Mouse (Mus musculus): ENCODE measurements around the gene Plekhb2. TPM values are rescaled to one million over a fixed set of nuclear protein-coding genes. Genes with fewer than 3 reads are reported as not detected.

Plekhb2 gene
- polyA plus RNA-seq, 2 experiments, result 4.0 to 8.0 TPM

DNA sequence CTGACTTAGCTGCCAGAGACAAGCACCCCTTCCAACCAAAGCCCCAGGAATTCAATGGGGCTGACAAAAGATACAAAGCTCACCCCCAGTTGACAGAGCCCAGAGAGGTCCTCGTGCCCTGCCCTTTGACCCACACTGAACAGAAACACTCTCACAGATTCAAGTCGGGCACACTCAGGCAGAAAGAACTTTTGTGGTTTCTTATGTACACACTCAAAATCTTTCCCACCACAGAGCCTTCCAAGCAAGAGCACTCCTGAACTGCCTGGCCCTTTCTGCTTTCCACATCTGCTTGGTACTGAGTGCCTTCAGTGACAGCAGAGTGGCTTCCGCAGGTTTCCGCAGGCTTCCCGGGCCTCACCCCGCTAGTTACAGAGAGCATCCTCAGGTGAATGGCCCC, 33.9 kb upstream of the Plekhb2 start:
- ATAC-seq (ENCODE audit: insufficient read depth) (no peak), DNase-seq (ENCODE audit: low read depth in 3 of 3, low spot score in 3 of 3) (no peak)
- Histone ChIP-seq H3K4me3 (ENCODE audit: insufficient read depth in 1 of 2, low read depth in 2 of 2, low read length in 2 of 2) (no peak overlapping the region), H3K9ac (replicated peaks) (no peak overlapping the region), H3K4me2 (ENCODE audit: low read depth) (no peak overlapping the region), H3K9me3 (ENCODE audit: control insufficient read depth, low read length) (no peaks in the 10 kb centered on the region), H3K27me3 (ENCODE audit: control insufficient read depth, insufficient read depth, low read length) (no peaks in the 10 kb centered on the region), H3K36me3 (replicated peaks; ENCODE audit: control insufficient read depth, insufficient read depth, low read depth) (peaks cover 32% of the 10 kb centered on the region), H3K4me1 (replicated peaks; ENCODE audit: control insufficient read depth in 2 of 2, insufficient read depth in 2 of 2, low read length in 1 of 2) (no peaks in the 10 kb centered on the region), H3K27ac (no peak overlapping the region)
- 86% methylated on average over 6 of the region's 6 CpGs for WGBS (ENCODE audit: insufficient replicate concordance)
- TF ChIP-seq EP300 (IDR thresholded peaks at IDR 0.05; ENCODE audit: low read depth) (no peak), CTCF (IDR thresholded peaks at IDR 0.05; ENCODE audit: low read depth) (no peak)

GRCm38 (mm10) chr1:34819225-34819910, 30.4 kb upstream of the Plekhb2 start:
- Histone ChIP-seq H3K9ac (replicated peaks) (no peak overlapping the region), H3K27ac (no peak overlapping the region), H3K4me1 (replicated peaks; ENCODE audit: control insufficient read depth in 2 of 2, insufficient read depth in 2 of 2, low read length in 1 of 2) (no peaks in the 10 kb centered on the region; a peak in 1 of 4 replicates), H3K4me3 (ENCODE audit: insufficient read depth in 1 of 2, low read depth in 2 of 2, low read length in 2 of 2) (no peak overlapping the region), H3K4me2 (ENCODE audit: low read depth) (no peak overlapping the region), H3K36me3 (replicated peaks; ENCODE audit: control insufficient read depth, insufficient read depth, low read depth) (peaks cover 34% of the 10 kb centered on the region), H3K27me3 (ENCODE audit: control insufficient read depth, insufficient read depth, low read length) (no peaks in the 10 kb centered on the region), H3K9me3 (ENCODE audit: control insufficient read depth, low read length) (no peaks in the 10 kb centered on the region)
- DNase-seq (ENCODE audit: low read depth in 3 of 3, low spot score in 3 of 3) (no peak), ATAC-seq (ENCODE audit: insufficient read depth) (no peak)
- WGBS (ENCODE audit: insufficient replicate concordance), result 82% methylated on average over 6 of the region's 6 CpGs
- no peak for TF ChIP-seq CTCF (IDR thresholded peaks at IDR 0.05; ENCODE audit: low read depth)

GRCm38 (mm10) chr1:34821411-34821810, 28.4 kb upstream of the Plekhb2 start:
- Histone ChIP-seq H3K36me3 (replicated peaks; ENCODE audit: control insufficient read depth, insufficient read depth, low read depth) (peaks cover 26% of the 10 kb centered on the region), H3K4me1 (replicated peaks; ENCODE audit: control insufficient read depth in 2 of 2, insufficient read depth in 2 of 2, low read length in 1 of 2) (no peaks in the 10 kb centered on the region; a peak in 1 of 4 replicates), H3K9me3 (ENCODE audit: control insufficient read depth, low read length) (no peaks in the 10 kb centered on the region), H3K4me3 (ENCODE audit: insufficient read depth in 1 of 2, low read depth in 2 of 2, low read length in 2 of 2) (no peak overlapping the region), H3K27ac (no peak overlapping the region), H3K27me3 (ENCODE audit: control insufficient read depth, insufficient read depth, low read length) (no peaks in the 10 kb centered on the region), H3K4me2 (ENCODE audit: low read depth) (no peak overlapping the region), H3K9ac (replicated peaks) (no peak overlapping the region)
- no peak for DNase-seq (ENCODE audit: low read depth in 3 of 3, low spot score in 3 of 3)
- TF ChIP-seq CTCF (IDR thresholded peaks at IDR 0.05; ENCODE audit: low read depth) (no peak), EP300 (IDR thresholded peaks at IDR 0.05; ENCODE audit: low read depth) (no peak)
- no peak for ATAC-seq (ENCODE audit: insufficient read depth)
- WGBS (ENCODE audit: insufficient replicate concordance), result 84% methylated on average over 2 of the region's 2 CpGs

GRCm38 (mm10) chr1:34822003-34822402, 27.8 kb upstream of the Plekhb2 start:
- H3K27me3 ChIP-seq (ENCODE audit: control insufficient read depth, insufficient read depth, low read length), result no peaks in the 10 kb centered on the region

GRCm38 (mm10) chr1:34822746-34823145, 27.0 kb upstream of the Plekhb2 start:
- H3K9me3 ChIP-seq (ENCODE audit: control insufficient read depth, low read length), result no peaks in the 10 kb centered on the region
- no peak overlapping the region for H3K27ac ChIP-seq
- no peaks in the 10 kb centered on the region for H3K27me3 ChIP-seq (ENCODE audit: control insufficient read depth, insufficient read depth, low read length)
- no peak overlapping the region for H3K4me2 ChIP-seq (ENCODE audit: low read depth)
- H3K9ac ChIP-seq (replicated peaks), result no peak overlapping the region
- H3K36me3 ChIP-seq (replicated peaks; ENCODE audit: control insufficient read depth, insufficient read depth, low read depth), result peaks cover 18% of the 10 kb centered on the region
- TF ChIP-seq EP300 (IDR thresholded peaks at IDR 0.05; ENCODE audit: low read depth) (no peak), CTCF (IDR thresholded peaks at IDR 0.05; ENCODE audit: low read depth) (no peak)
- no peak for DNase-seq (ENCODE audit: low read depth in 3 of 3, low spot score in 3 of 3)
- H3K4me3 ChIP-seq (ENCODE audit: insufficient read depth in 1 of 2, low read depth in 2 of 2, low read length in 2 of 2), result no peak overlapping the region
- no peaks in the 10 kb centered on the region; a peak in 1 of 4 replicates for H3K4me1 ChIP-seq (replicated peaks; ENCODE audit: control insufficient read depth in 2 of 2, insufficient read depth in 2 of 2, low read length in 1 of 2)
- ATAC-seq (ENCODE audit: insufficient read depth), result no peak
- WGBS (ENCODE audit: insufficient replicate concordance), result 81% methylated on average over 7 of the region's 7 CpGs

More at GRCm38 (mm10) chr1:34822003-34822402, 27.8 kb upstream of the Plekhb2 start:
- no peak overlapping the region for H3K27ac ChIP-seq
- no peak for DNase-seq (ENCODE audit: low read depth in 3 of 3, low spot score in 3 of 3)
- TF ChIP-seq EP300 (IDR thresholded peaks at IDR 0.05; ENCODE audit: low read depth) (no peak), CTCF (IDR thresholded peaks at IDR 0.05; ENCODE audit: low read depth) (no peak)
- H3K4me2 ChIP-seq (ENCODE audit: low read depth), result no peak overlapping the region
- H3K9ac ChIP-seq (replicated peaks), result no peak overlapping the region
- ATAC-seq (ENCODE audit: insufficient read depth), result no peak
- peaks cover 23% of the 10 kb centered on the region for H3K36me3 ChIP-seq (replicated peaks; ENCODE audit: control insufficient read depth, insufficient read depth, low read depth)
- 75% methylated on average over 7 of the region's 7 CpGs for WGBS (ENCODE audit: insufficient replicate concordance)
- H3K9me3 ChIP-seq (ENCODE audit: control insufficient read depth, low read length), result no peaks in the 10 kb centered on the region
- no peak overlapping the region for H3K4me3 ChIP-seq (ENCODE audit: insufficient read depth in 1 of 2, low read depth in 2 of 2, low read length in 2 of 2)
- H3K4me1 ChIP-seq (replicated peaks; ENCODE audit: control insufficient read depth in 2 of 2, insufficient read depth in 2 of 2, low read length in 1 of 2), result no peaks in the 10 kb centered on the region; a peak in 1 of 4 replicates
